Mouse (Mus musculus): ENCODE measurements around the gene Chst11. TPM values are rescaled to one million over a fixed set of nuclear protein-coding genes. Genes with fewer than 3 reads are reported as not detected.

Chst11 gene
- polyA plus RNA-seq, 1 experiment from 2014 or later: 1.4 TPM

DNA sequence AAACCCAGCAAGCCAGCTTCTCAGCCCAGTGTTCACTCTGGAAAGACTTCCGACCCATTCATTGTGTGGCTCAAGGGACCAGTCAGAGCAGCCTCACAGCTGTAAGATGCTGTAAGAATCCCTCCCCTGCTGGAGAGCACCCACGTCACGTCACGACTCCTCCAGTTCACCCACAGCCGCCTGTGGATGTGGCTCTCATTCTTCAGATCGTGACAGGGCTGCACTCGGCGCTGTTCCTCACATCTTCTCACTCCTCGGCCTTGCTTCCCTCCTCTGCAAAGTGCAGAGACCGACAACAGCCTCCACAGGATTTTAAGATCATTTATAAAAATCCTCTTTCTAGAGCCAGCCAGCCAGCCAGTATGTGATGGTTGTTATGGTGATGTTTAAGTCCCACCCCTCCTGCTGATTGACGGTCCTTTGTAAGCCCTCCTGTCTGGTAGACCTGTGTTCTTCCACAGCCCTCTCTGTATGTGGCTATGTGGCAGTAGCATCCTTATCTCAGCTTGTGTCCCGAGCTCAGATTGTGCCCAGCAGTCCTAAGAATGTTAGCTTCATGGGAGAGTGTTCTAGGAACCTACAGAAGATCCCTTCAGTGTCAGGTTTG, 64.0 kb downstream of the Chst11 start:
- DNase-seq (ENCODE audit: low spot score): no peak
- WGBS: 70% methylated on average over 12 of the region's 12 CpGs
- H3K4me3 ChIP-seq: no peak overlapping the region
- peaks cover 9% of the 10 kb centered on the region; the same call in 1 of the 2 replicates for H3K4me1 ChIP-seq (replicated peaks)
- no peaks in the 10 kb centered on the region for H3K27me3 ChIP-seq (ENCODE audit: insufficient read depth, poor library complexity, severe bottlenecking)
- H3K27ac ChIP-seq: peak overlapping the region; percentile 53; the same call in 1 of the 2 replicates
- no peaks in the 10 kb centered on the region for H3K9me3 ChIP-seq
- peaks cover 4% of the 10 kb centered on the region; the same call in 1 of the 2 replicates for H3K36me3 ChIP-seq

DNA sequence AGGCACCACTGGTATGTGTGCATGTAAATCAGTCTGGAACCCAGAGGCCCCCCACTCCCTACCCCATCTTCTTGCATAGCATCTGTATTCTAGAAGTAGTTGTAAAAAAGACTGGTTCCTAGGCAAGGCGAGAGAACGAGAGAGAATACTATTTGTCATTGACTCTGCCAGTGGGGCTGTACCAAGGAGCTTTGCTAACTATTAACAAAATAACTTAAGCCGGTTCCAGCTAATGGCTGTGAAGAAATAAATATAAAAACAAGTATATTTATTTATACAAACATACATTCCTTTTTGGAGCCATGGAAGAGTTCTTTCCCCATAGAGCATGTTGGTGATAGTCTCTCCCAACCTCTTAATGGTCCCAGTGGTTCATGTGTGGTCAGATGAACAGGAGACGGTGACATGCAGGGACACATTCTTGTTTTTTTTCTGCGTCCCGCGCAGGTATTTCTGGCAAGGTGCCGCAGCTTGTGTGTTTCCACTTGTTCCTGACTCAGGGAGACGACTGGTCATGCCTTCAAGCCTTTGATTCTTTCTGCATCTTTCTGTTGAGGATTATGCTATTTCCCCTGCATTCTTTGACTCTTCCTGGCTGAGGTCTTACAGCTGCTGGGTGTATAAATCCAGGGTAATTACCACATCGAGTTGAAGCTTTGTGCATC, 68.7 kb downstream of the Chst11 start:
- no peaks in the 10 kb centered on the region for H3K9me3 ChIP-seq
- 90% methylated on average over 10 of the region's 10 CpGs for WGBS

DNA sequence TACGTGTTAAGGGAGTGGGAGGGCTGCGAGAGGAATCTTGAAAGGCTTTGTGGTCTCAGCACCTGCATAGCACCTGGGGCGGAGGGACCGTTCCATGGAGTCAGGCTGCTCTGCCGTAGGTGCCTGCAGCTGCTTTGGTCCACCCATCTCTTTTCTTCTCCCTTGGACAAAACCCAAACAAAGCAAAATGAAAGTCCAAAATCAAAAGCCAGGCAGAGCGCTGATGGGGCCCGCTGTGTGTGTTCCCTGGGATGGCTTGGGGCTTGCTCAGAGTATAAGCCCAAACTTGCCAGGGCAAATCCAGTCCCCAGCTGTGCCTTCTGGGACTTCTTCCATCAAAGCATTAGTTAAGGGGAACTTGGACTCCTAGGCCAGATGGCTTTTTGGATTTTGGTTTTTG, 71.0 kb downstream of the Chst11 start:
- no peaks in the 10 kb centered on the region for H3K27me3 ChIP-seq (ENCODE audit: insufficient read depth, poor library complexity, severe bottlenecking)
- WGBS: 75% methylated on average over 7 of the region's 7 CpGs
- no peak overlapping the region for H3K4me3 ChIP-seq
- H3K36me3 ChIP-seq: no peaks in the 10 kb centered on the region
- no peaks in the 10 kb centered on the region for H3K9me3 ChIP-seq
- DNase-seq (ENCODE audit: low spot score): no peak
- peaks cover 29% of the 10 kb centered on the region for H3K4me1 ChIP-seq (replicated peaks)
- H3K27ac ChIP-seq: no peak overlapping the region

More for the DNA sequence above, 68.7 kb downstream of the Chst11 start:
- no peaks in the 10 kb centered on the region for H3K27me3 ChIP-seq (ENCODE audit: insufficient read depth, poor library complexity, severe bottlenecking)
- no peak for DNase-seq (ENCODE audit: low spot score)
- no peaks in the 10 kb centered on the region for H3K36me3 ChIP-seq
- no peak overlapping the region for H3K4me3 ChIP-seq
- peaks cover 17% of the 10 kb centered on the region for H3K4me1 ChIP-seq (replicated peaks)
- no peak overlapping the region for H3K27ac ChIP-seq

DNA sequence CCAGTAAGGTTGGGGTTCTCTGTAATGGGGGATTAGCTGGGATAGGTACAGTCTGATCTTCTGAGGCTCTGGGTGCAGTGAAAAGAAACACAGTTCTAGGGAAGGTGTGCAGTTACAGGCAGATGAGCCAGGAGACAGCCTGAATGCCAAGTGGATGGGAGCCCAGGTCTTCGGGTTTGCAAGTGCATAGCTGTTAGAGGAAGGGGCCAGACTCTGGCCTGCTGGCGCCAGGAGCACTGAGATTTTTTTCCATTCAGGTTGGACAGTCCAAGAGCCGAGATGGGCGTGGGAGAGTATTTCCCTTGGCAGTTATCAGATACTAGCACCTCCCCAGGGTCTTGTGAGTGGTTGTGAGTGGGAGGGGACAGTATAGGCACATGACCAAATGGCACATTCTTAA, 71.6 kb downstream of the Chst11 start:
- Histone ChIP-seq H3K9me3 (no peaks in the 10 kb centered on the region), H3K27ac (no peak overlapping the region), H3K27me3 (ENCODE audit: insufficient read depth, poor library complexity, severe bottlenecking) (no peaks in the 10 kb centered on the region), H3K36me3 (no peaks in the 10 kb centered on the region), H3K4me1 (replicated peaks) (peaks cover 29% of the 10 kb centered on the region), H3K4me3 (no peak overlapping the region)
- WGBS: 85% methylated on average over 4 of the region's 4 CpGs
- DNase-seq (ENCODE audit: low spot score): no peak

DNA sequence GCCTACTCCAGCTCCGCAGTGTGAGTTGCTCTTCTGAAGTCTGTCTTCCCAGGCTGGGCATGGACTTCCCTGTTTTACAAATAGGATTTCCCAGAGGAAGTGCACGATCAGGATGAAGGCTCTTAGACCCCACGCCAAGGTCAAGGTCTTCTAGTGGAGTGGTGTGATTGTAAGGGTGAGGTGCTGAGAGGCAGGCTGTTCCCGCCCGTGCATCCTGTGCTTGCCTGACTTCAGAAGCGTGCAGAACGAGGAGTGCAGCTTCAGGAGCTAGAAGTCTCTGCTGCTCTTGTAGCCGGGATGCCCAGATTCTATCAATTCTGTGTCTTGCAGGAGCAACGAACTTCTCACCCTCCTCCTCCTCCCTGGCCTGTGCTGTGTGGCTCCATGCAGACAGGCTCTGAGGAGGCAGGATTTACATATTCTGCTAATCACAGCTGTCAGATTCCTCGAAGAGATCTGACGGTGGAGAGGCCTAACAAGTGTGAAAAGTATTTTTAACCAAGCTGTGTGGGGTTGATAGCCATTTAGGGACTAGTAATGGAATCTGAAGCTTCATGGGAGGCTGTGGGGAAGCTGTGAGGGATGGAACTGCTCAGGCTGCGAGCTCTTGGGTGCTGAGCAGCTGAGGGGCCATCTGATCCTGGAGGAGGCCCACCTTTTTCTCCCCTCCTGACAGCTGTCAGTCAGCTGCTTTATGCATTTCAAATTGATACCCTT, 74.9 kb downstream of the Chst11 start:
- peaks cover 32% of the 10 kb centered on the region for H3K4me1 ChIP-seq (replicated peaks)
- 0 out of 2 replicates have a peak overlapping the region, but pooled peaks have one; percentile 8 for H3K27ac ChIP-seq
- no peak for DNase-seq (ENCODE audit: low spot score)
- H3K27me3 ChIP-seq (ENCODE audit: insufficient read depth, poor library complexity, severe bottlenecking): no peaks in the 10 kb centered on the region
- no peaks in the 10 kb centered on the region for H3K9me3 ChIP-seq
- 45% methylated on average over 12 of the region's 12 CpGs for WGBS
- H3K4me3 ChIP-seq: no peak overlapping the region
- no peaks in the 10 kb centered on the region for H3K36me3 ChIP-seq

DNA sequence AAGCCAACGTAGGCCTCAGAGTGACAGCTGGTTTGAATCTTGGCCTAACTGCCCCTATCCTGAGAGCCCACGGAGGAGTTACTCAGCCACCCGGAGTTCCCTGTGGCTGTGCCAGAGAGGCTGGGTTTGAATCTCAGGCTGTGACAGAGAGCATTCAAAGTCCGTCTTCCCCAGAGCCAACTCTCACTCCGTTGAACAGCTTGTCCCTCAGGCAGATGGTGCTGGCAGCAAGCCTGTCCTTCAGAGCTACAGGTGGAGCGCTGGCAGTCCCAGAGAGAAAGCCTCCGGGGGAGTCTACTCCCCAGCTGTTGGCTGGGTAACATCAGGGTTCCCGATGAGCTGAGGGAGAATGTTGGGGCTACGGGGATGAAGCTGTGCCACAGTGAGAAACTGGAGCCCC, 77.0 kb downstream of the Chst11 start:
- H3K27me3 ChIP-seq (ENCODE audit: insufficient read depth, poor library complexity, severe bottlenecking): no peaks in the 10 kb centered on the region
- 88% methylated on average over 9 of the region's 9 CpGs for WGBS
- H3K36me3 ChIP-seq: no peaks in the 10 kb centered on the region
- DNase-seq (ENCODE audit: low spot score): no peak
- H3K4me1 ChIP-seq (replicated peaks): peaks cover 32% of the 10 kb centered on the region
- H3K9me3 ChIP-seq: no peaks in the 10 kb centered on the region
- no peak overlapping the region for H3K27ac ChIP-seq
- no peak overlapping the region for H3K4me3 ChIP-seq

DNA sequence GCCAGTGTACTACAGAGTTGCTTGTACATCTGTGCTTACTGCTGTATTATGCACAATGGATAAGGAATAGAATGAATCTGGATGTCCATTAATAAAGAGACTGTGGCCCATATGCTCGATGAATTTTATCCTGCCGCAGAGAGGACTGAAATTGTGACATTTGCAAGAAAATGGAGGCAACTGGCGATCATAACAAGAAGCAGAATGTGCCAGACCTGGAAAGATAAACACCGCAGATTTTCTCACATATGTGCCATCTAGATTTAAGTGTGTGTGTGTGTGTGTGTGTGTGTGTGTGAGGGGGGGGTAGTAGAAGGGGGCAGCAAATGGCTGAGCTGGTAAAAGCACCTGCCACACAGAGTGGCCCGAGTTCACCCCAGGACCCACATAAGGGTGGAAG, 79.5 kb downstream of the Chst11 start:
- DNase-seq (ENCODE audit: low spot score): no peak
- 93% methylated on average over 5 of the region's 5 CpGs for WGBS
- H3K9me3 ChIP-seq: no peaks in the 10 kb centered on the region
- peaks cover 28% of the 10 kb centered on the region for H3K4me1 ChIP-seq (replicated peaks)
- no peaks in the 10 kb centered on the region for H3K36me3 ChIP-seq
- H3K27me3 ChIP-seq (ENCODE audit: insufficient read depth, poor library complexity, severe bottlenecking): no peaks in the 10 kb centered on the region
- H3K27ac ChIP-seq: no peak overlapping the region
- no peak overlapping the region for H3K4me3 ChIP-seq

DNA sequence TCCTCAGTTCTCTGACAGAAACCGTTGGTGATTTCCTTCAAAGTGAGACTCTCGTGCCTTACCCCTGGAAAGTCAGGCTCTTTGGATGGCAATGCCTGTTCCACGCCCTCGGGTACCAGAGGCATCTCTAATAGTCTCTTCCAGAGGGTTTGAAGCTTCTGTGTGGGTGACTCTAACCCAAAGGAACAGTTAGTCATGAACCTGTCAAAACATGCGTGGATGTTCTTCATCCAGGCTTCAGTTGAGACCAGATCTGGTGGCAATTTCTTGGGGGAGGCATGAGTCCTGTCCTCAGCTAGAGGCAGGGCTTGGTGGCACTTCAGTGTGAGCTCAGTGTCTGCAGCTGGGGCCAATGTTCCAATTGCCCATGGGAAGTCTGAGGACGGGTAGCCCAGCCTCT, 80.9 kb downstream of the Chst11 start:
- Histone ChIP-seq H3K36me3 (no peaks in the 10 kb centered on the region), H3K4me1 (replicated peaks) (peaks cover 28% of the 10 kb centered on the region), H3K9me3 (no peaks in the 10 kb centered on the region), H3K27ac (no peak overlapping the region), H3K4me3 (no peak overlapping the region), H3K27me3 (ENCODE audit: insufficient read depth, poor library complexity, severe bottlenecking) (no peaks in the 10 kb centered on the region)
- no peak for DNase-seq (ENCODE audit: low spot score)
- WGBS: 75% methylated on average over 6 of the region's 6 CpGs

DNA sequence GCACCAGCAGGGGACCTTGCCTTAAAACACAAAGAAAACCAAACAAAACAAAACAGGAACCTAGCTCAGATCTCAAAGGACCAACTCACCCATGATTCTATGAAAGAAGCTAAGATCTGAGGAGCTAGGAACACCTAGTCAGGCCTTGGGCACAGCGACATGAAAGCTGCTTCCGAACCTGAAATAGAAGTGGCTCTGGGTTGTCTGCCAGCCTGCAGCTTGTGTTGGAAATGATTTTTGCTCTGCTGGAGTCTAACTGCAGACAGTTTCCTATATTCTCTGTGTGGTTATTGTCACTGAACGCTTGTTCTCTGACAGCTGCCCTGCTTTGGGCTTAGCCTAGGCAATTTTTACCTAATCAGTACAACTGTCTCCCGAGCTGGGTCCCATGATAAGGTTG, 82.0 kb downstream of the Chst11 start:
- Histone ChIP-seq H3K9me3 (no peaks in the 10 kb centered on the region), H3K27ac (no peak overlapping the region), H3K4me3 (no peak overlapping the region), H3K4me1 (replicated peaks) (peaks cover 39% of the 10 kb centered on the region), H3K36me3 (no peaks in the 10 kb centered on the region), H3K27me3 (ENCODE audit: insufficient read depth, poor library complexity, severe bottlenecking) (no peaks in the 10 kb centered on the region)
- DNase-seq (ENCODE audit: low spot score): no peak
- 90% methylated on average over 4 of the region's 4 CpGs for WGBS

DNA sequence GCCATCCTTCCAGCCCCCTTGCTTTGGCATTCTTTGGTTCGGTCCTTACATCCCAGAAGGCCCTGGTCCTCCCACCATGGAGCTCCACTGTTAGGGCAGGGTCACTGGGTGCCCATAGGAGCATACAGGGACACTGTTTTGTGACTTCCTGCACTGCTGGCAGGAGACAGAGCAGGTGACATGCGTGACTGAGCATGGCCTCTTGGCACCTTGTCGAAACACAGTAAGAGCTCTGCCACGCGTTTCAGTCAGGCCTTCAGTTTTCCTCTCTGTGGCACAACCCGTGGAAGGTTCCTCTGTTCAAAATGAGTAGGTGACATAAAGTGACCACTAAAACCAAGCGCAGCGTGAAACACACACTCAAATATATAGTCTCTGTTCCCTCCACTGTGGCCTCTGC, 83.2 kb downstream of the Chst11 start:
- Histone ChIP-seq H3K4me3 (no peak overlapping the region), H3K9me3 (no peaks in the 10 kb centered on the region), H3K4me1 (replicated peaks) (peaks cover 48% of the 10 kb centered on the region), H3K27me3 (ENCODE audit: insufficient read depth, poor library complexity, severe bottlenecking) (no peaks in the 10 kb centered on the region), H3K36me3 (no peaks in the 10 kb centered on the region), H3K27ac (no peak overlapping the region)
- no peak for DNase-seq (ENCODE audit: low spot score)
- WGBS: 87% methylated on average over 8 of the region's 8 CpGs

DNA sequence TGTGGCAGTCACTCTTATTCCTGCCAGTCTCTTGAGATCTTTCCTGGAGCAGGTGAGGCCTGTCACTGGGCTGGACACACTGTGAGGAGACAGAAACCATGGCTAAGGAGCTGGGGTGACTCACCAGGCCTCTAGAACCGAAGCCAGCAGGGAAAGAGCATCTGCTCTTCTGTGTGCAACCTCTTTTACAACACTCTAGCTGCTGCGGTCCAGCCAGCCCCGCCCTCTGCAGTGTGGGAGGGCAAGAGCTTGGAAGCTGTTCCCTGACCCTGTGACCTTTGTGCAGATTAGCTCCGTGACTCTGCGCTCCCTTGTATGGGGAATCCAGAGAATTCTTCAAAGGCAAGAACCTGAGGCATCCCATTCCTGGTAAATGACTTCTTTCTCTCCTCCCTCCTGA, 84.5 kb downstream of the Chst11 start:
- peaks cover 52% of the 10 kb centered on the region for H3K4me1 ChIP-seq (replicated peaks)
- H3K36me3 ChIP-seq: no peaks in the 10 kb centered on the region
- H3K27ac ChIP-seq: peak overlapping the region; percentile 64
- H3K27me3 ChIP-seq (ENCODE audit: insufficient read depth, poor library complexity, severe bottlenecking): no peaks in the 10 kb centered on the region
- DNase-seq (ENCODE audit: low spot score): peak; percentile 55
- no peaks in the 10 kb centered on the region for H3K9me3 ChIP-seq
- 8% methylated on average over 5 of the region's 5 CpGs for WGBS
- H3K4me3 ChIP-seq: no peak overlapping the region

DNA sequence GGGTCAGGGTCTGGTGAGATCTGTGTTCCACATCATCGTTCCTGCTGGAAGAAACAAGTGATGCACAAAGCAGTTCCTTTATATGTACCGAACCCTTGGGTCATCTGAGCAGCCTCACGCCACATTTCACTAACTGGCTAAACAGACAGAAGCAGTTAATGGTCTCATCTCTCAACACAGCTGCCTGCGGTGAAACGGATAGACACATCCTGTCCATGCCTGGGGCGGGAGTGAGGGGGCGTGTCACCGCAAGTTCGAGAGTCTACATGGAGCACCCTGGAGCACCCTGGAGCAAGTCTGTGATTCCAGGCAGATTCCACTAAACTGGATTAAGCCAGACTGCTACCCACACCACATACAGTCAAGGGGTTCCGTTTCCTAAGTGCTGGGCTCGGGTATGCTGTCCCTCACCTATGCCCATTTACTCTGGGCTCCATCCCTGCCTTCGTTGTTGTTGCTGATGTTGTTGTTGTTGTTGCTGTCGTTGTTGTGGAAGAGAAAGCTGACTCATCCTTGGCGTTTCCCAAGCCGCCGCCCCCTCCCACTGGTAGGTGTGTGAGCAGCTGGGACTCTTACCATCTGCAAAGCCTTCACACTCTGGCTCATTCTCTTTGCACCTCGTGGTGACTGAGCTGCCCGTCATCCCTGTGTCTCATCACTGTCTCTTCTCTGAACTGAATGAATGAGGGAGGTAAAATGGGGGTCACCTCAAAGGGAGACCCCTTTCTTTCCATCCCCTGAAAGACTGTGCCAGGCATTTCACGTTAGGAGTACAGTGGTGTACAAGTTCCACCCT, 86.7 kb downstream of the Chst11 start:
- DNase-seq (ENCODE audit: low spot score): no peak
- H3K4me3 ChIP-seq: no peak overlapping the region
- no peaks in the 10 kb centered on the region for H3K9me3 ChIP-seq
- H3K27ac ChIP-seq: no peak overlapping the region
- 75% methylated on average over 19 of the region's 19 CpGs for WGBS
- peaks cover 52% of the 10 kb centered on the region for H3K4me1 ChIP-seq (replicated peaks)
- H3K27me3 ChIP-seq (ENCODE audit: insufficient read depth, poor library complexity, severe bottlenecking): no peaks in the 10 kb centered on the region
- no peaks in the 10 kb centered on the region for H3K36me3 ChIP-seq
